Mouse (Mus musculus) kidney, embryonic 15.5 days (tissue): ENCODE results near the gene Ctnnd2. TPM values are rescaled to one million over a fixed set of nuclear protein-coding genes. Genes with fewer than 3 reads are reported as not detected.
A peak's percentile ranks its signal among the peaks of the same experiment; 100 is the strongest.

Experiments
- ATAC-seq: fragments of 200-750 bp; cut with Nextera tagmentation; replicated peaks from 2 replicates; pipeline ENCODE4 v1.8.0; 2017; ENCODE audit warnings: moderate TSS enrichment; ENCODE audit not compliant: low FRiP score
- H3K27ac ChIP-seq: fragments of 300-500 bp; sonication (generic); 2 replicates; pipeline ENCODE4 v1.5.1; 2015; ENCODE audit warnings: mild to moderate bottlenecking, inconsistent platforms
- H3K27me3 ChIP-seq: fragments of 300-500 bp; sonication (generic); 2 replicates; pipeline ENCODE4 v1.6.1; 2015; ENCODE audit warnings: inconsistent platforms
- H3K36me3 ChIP-seq: fragments of 300-500 bp; sonication (generic); 2 replicates; pipeline ENCODE4 v1.6.1; 2015; ENCODE audit warnings: inconsistent platforms
- H3K4me1 ChIP-seq: fragments of 300-500 bp; sonication (generic); 2 replicates; pipeline ENCODE4 v1.6.1; 2015; ENCODE audit warnings: inconsistent platforms
- H3K4me2 ChIP-seq: fragments of 300-500 bp; sonication (generic); 2 replicates; pipeline ENCODE4 v1.6.1; 2015; ENCODE audit warnings: moderate library complexity, mild to moderate bottlenecking, inconsistent platforms
- H3K4me3 ChIP-seq: fragments of 300-500 bp; sonication (generic); replicated peaks from 2 replicates; pipeline ENCODE4 v1.5.1; 2015; ENCODE audit warnings: mild to moderate bottlenecking, inconsistent platforms
- H3K9ac ChIP-seq: fragments of 300-500 bp; sonication (generic); 2 replicates; pipeline ENCODE4 v1.6.1; 2015; ENCODE audit warnings: mild to moderate bottlenecking, inconsistent platforms
- H3K9me3 ChIP-seq: fragments of 300-500 bp; sonication (generic); replicated peaks from 2 replicates; pipeline ENCODE4 v1.6.1; 2016; ENCODE audit warnings: inconsistent platforms
- WGBS: fragments of 180-500 bp; shearing (Covaris S2); methylation state at CpG from one replicate; pipeline ENCODE4 v1.1.7; 2015; ENCODE audit warnings: mixed read lengths; 5-methylcytosine and 5-hydroxymethylcytosine counted together
- polyA plus RNA-seq: library from polyadenylated mRNA; unstranded; fragments of >200 nt; fragmentation: Nextera tagmentation; extraction: Ambion mirVana; gene quantifications from 2 replicates; pipeline ENCODE4 v1.2.1, GENCODE M21; 2015

Ctnnd2 gene
- polyA plus RNA-seq, 1 experiment from 2014 or later = 5.4 TPM

DNA sequence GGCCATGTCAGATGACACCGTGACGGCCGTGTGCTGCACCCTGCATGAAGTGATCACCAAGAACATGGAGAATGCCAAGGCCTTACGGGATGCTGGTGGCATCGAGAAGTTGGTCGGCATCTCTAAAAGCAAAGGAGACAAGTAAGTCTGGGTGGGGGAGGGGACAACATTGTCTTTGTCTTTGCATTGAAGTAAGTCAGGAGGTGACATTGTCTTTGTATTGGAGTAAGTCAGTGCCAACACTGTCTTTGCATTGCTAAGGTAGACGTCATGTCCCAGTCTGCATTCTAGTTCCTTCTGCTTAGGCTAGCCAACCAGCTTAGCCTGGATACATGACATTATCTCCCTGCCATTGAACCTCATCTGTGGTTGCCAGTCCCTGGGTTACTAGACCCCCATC, 794.4 kb downstream of the Ctnnd2 start:
- no peak overlapping the region for H3K4me3 ChIP-seq
- no peak for ATAC-seq
- no peaks in the 10 kb centered on the region for H3K36me3 ChIP-seq
- no peaks in the 10 kb centered on the region for H3K27me3 ChIP-seq
- no peak overlapping the region for H3K4me2 ChIP-seq
- no peak overlapping the region for H3K9ac ChIP-seq
- H3K27ac ChIP-seq = no peak overlapping the region
- WGBS = 96% methylated on average over 7 of the region's 7 CpGs
- no peaks in the 10 kb centered on the region for H3K9me3 ChIP-seq
- 0 out of 2 replicates have a peak, but pooled peaks cover 4% of the 10 kb centered on the region for H3K4me1 ChIP-seq

DNA sequence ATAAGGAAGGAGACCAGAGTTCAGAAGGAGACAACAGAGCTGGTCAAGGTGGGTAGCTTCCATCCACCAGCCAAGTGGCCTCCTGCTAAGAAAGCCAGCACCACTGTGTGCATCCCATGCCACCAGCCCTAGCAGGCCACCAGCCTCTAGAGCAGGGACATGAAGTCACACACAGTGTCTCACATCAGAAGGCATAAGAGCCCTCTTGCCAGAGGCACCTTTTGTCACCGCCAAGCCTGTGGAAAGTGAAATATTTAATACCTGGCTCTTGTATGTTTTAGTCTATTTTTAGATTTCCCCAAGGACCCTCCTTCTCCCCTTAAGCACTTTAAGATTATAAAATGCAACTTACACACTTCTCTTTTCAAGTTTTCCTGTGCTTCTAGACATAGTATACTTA, 802.0 kb downstream of the Ctnnd2 start:
- Histone ChIP-seq H3K27me3 (no peaks in the 10 kb centered on the region), H3K9ac (no peak overlapping the region), H3K4me3 (no peak overlapping the region), H3K9me3 (no peaks in the 10 kb centered on the region), H3K4me1 (no peaks in the 10 kb centered on the region), H3K36me3 (no peaks in the 10 kb centered on the region), H3K27ac (no peak overlapping the region), H3K4me2 (no peak overlapping the region)
- no peak for ATAC-seq
- 82% methylated on average over 1 of the region's 1 CpGs for WGBS

DNA sequence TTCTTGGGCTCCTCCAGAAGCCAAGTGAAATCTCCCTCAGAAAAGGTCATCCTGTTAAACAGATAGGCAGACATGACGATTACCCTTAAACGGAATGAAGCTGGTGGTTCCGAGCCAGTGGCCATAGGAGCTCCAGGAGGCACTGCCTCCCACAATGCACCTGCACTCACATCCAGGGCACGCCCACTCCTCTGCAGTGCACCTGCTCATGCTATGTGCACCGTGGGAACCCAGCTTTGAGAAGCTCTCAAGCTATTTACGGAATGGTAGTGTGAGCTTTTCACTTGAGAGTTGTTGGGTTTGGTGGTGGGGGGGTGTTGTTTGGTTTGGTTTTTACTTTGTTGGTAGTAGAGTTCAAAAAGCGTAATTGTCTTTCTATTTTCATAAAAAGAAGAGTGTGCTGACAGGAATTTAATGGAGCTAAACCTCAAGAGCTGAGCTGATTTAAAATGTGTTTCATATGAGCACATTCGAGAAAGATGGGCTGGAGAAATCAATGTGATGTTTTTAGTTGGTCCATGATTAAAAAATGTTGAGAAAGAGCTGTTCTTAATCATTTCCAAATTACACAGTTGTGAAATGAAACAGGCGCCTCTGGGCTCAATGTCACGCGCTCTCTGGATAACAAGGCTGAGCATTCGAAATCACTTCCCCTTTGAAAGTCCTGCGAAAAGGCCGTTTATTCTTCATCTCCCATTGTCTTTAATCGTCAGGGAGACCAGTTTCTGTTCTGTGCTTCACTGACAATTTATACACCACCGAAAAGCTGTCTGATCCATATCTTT, 802.8 kb downstream of the Ctnnd2 start:
- Histone ChIP-seq H3K4me2 (no peak overlapping the region), H3K9me3 (no peaks in the 10 kb centered on the region), H3K27ac (no peak overlapping the region), H3K4me1 (no peaks in the 10 kb centered on the region), H3K36me3 (no peaks in the 10 kb centered on the region), H3K9ac (no peak overlapping the region), H3K27me3 (no peaks in the 10 kb centered on the region), H3K4me3 (no peak overlapping the region)
- peak; percentile 60; the same call in 1 of the 2 replicates for ATAC-seq
- WGBS = 80% methylated on average over 16 of the region's 16 CpGs

DNA sequence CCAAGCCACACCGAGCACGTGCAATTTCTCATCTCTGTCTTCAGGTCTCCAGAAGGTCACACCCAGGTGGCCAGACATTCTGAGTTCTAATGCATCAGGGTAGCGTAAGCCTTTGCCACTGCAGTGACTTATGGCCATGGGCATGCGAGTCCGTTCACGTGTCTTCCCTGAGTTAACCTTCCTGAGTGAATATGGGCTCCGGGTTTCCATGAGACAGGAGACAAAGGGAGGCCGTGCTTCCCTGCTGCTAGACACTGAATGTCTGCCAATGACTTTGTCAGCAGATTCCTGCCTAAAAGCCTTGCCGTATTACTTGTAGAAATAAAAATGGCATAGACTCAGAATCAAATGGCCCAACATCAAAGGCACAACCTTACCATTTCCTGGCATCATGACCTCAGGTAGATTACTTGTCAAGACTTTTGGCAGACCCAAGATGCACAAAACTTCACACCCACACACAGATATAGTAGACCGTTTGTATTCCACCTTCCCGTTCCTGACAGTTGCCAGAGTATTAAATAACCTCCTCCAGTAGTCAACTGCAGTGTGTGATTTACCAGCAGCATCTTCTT, 804.9 kb downstream of the Ctnnd2 start:
- no peak for ATAC-seq
- H3K4me3 ChIP-seq = no peak overlapping the region

DNA sequence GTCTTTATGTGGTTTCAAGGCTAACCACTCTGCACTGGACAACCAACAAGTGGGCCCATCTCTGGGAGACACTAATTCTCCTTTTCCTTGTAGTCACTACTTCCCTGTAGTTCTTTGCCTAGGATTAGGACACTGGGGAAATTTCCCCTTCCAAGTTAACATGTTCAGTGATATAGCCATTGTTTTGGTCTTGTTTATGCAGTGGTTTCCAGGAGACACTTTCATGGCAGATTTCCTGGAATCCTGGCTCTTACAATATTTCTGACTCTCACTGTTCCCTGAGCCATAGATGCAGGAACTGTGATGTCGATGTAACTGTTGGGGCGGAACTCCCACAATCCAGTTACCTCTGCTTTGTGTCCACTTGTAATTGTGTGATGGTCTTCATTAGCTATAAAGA, 814.5 kb downstream of the Ctnnd2 start:
- no peak overlapping the region for H3K9ac ChIP-seq
- H3K4me2 ChIP-seq = no peak overlapping the region
- ATAC-seq = no peak
- H3K36me3 ChIP-seq = no peaks in the 10 kb centered on the region
- WGBS = 88% methylated on average over 2 of the region's 2 CpGs
- peaks cover 8% of the 10 kb centered on the region for H3K4me1 ChIP-seq
- H3K9me3 ChIP-seq = no peaks in the 10 kb centered on the region
- no peak overlapping the region for H3K4me3 ChIP-seq
- no peaks in the 10 kb centered on the region for H3K27me3 ChIP-seq
- no peak overlapping the region for H3K27ac ChIP-seq

More for the DNA sequence above, 804.9 kb downstream of the Ctnnd2 start:
- H3K27ac ChIP-seq = no peak overlapping the region
- H3K27me3 ChIP-seq = no peaks in the 10 kb centered on the region
- H3K9ac ChIP-seq = no peak overlapping the region
- no peak overlapping the region for H3K4me2 ChIP-seq
- no peaks in the 10 kb centered on the region for H3K9me3 ChIP-seq
- 78% methylated on average over 11 of the region's 11 CpGs for WGBS
- no peaks in the 10 kb centered on the region for H3K4me1 ChIP-seq
- H3K36me3 ChIP-seq = no peaks in the 10 kb centered on the region

DNA sequence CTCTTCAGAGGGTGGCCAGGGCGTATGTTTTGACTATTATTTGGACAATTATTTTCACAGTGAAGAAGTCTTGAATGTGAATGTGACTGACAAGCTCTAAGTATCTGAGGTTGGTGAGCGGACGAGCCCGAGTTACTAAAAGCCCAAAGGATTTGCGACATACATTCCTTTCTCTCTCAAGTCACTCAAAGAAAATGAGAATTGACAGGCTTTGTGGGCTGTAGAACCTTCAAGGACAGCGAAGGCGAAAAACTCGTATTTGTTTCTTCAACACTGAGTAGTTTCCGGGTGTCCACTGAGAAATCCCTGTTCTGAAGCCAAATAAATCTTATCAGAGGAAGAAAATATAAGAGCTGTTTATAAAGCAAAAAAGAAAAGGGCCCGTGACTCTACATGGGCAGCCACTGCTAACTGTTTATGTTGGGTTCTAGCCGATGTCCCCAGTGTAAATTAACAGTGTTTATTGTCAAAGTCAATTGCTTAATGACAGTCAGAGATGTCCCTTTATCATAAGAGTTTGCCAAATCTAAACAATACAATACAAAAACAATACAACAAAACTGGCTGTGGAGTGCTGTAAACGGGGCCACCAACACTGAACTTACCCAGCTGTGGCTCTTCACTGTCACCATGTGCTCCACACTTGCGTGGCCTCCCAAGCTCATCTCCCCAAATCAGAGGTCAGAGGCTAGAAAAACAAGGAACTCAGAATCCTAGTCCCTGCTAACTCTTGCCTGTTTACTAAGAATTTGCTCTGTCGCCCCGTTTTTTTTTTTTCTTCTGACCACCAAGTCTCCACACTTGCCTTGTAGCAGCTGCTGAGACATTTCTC, 818.2 kb downstream of the Ctnnd2 start:
- 0 out of 2 replicates have a peak overlapping the region, but pooled peaks have one; percentile 9 for H3K4me2 ChIP-seq
- peaks cover 8% of the 10 kb centered on the region for H3K4me1 ChIP-seq
- H3K9me3 ChIP-seq = no peaks in the 10 kb centered on the region
- H3K36me3 ChIP-seq = no peaks in the 10 kb centered on the region
- H3K27ac ChIP-seq = no peak overlapping the region
- no peaks in the 10 kb centered on the region for H3K27me3 ChIP-seq
- H3K9ac ChIP-seq = no peak overlapping the region
- WGBS = 37% methylated on average over 15 of the region's 15 CpGs
- ATAC-seq = peak; percentile 80; the same call in 1 of the 2 replicates
- no peak overlapping the region for H3K4me3 ChIP-seq

DNA sequence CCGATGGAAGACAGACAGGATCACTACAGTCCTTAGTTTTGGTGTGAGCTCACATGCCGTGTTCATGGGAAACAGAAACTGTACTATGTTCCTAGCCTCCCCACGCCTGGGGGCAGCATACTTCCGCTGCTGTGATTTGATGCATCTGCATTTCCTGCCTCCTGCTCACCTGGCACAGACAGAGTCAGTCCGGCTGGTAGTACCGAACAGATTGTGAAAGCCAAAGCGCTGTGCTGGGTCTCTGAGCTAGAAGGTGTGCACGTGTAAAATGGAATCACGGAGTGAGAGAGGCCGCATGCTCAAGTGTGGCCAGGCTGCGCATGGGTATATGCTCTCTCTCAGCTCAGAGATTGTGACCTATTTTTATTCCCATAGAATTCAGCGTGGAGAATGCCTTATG, 820.0 kb downstream of the Ctnnd2 start:
- WGBS = 85% methylated on average over 12 of the region's 12 CpGs
- no peak for ATAC-seq
- Histone ChIP-seq H3K9ac (no peak overlapping the region), H3K4me3 (no peak overlapping the region), H3K9me3 (no peaks in the 10 kb centered on the region), H3K4me2 (no peak overlapping the region), H3K27me3 (no peaks in the 10 kb centered on the region), H3K4me1 (peaks cover 8% of the 10 kb centered on the region), H3K36me3 (no peaks in the 10 kb centered on the region), H3K27ac (no peak overlapping the region)

DNA sequence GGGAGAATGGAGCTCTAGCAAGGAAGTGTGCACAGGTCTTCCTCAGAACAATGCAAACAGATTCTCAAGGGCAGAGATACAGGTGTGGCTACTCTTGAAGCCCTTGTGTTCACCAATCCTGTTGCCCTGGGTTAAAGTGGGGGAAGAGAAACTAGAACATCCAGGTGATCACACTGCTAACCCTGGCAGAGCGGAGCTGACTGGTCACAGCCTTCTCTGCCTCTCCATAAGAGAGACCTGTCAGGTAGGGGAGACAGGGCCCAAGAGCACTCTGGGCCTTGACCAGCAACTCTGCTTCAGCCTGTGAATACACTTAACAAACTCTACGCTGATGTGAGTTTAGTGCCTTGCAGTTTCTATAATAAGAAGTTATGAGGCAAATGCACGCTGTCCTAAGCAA, 820.5 kb downstream of the Ctnnd2 start:
- Histone ChIP-seq H3K36me3 (no peaks in the 10 kb centered on the region), H3K27me3 (no peaks in the 10 kb centered on the region), H3K9me3 (no peaks in the 10 kb centered on the region), H3K4me3 (no peak overlapping the region), H3K27ac (no peak overlapping the region), H3K4me2 (no peak overlapping the region), H3K4me1 (peaks cover 8% of the 10 kb centered on the region), H3K9ac (no peak overlapping the region)
- WGBS = 85% methylated on average over 3 of the region's 3 CpGs
- ATAC-seq = no peak

DNA sequence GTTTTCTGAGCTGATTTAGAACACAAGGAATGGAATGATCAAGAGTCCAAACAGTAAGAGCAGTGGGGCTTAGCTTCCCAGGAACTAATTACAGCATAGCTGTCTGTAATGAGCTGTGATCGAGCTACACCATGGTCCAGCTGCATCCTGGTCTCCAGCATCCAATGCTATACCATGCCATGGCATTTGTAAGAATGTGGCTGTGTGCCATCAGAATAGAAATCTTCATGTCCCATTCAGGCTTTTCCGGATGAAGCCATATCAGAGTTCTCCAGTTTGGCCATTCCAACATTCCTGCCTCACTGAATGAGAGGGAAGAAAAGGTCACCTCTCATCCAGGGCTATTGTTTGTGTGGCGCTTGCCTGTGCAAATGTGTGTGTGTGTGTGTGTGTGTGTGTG, 823.0 kb downstream of the Ctnnd2 start:
- Histone ChIP-seq H3K4me2 (no peak overlapping the region), H3K4me3 (no peak overlapping the region), H3K9ac (no peak overlapping the region), H3K4me1 (peaks cover 8% of the 10 kb centered on the region), H3K27me3 (no peaks in the 10 kb centered on the region), H3K9me3 (no peaks in the 10 kb centered on the region), H3K36me3 (no peaks in the 10 kb centered on the region), H3K27ac (no peak overlapping the region)
- WGBS = 86% methylated on average over 3 of the region's 3 CpGs
- ATAC-seq = no peak

DNA sequence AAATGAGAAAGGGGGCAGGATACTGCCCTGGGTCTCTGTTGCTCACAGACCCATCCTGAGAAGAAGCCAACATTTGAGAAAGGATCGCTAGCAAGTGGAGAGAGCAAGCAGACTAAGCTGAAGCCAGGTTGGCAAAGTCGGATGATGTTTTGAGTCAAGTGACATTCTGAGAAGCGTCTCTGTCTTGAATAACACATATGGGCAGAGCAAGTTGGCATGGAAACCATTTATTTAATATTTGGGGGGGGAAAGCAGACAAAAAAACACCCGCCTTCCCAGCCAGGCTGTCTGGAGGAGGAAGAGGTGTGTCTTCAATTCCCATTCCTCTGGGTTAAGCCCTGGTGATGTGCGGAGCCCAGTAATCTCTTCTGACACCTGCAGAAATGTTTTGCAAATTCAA, 832.1 kb downstream of the Ctnnd2 start:
- Histone ChIP-seq H3K27ac (no peak overlapping the region), H3K4me1 (peaks cover 6% of the 10 kb centered on the region; the same call in 1 of the 2 replicates), H3K27me3 (no peaks in the 10 kb centered on the region), H3K4me2 (no peak overlapping the region), H3K9ac (no peak overlapping the region), H3K36me3 (no peaks in the 10 kb centered on the region), H3K4me3 (no peak overlapping the region), H3K9me3 (no peaks in the 10 kb centered on the region)
- WGBS = 93% methylated on average over 5 of the region's 5 CpGs
- no peak for ATAC-seq

DNA sequence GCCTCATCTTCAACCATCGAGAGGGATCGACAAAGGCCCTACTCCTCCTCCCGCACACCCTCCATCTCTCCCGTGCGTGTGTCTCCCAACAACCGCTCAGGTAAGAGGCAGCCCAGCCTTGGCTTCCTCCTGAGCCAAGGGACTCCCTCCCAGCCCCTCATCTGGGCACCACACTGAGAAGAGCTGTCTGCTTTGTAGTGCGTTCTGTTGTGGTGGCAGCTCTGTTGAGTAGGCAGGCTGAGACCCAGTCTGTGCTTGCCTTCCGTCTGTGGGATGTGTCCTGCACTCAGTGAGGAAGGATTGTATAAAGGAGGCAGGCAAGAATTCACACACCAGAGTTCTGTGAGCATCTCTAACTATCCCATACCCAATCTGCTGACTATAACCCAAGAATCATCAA, 832.6 kb downstream of the Ctnnd2 start:
- no peaks in the 10 kb centered on the region for H3K36me3 ChIP-seq
- no peak for ATAC-seq
- no peaks in the 10 kb centered on the region for H3K9me3 ChIP-seq
- H3K4me3 ChIP-seq = no peak overlapping the region
- no peaks in the 10 kb centered on the region for H3K27me3 ChIP-seq
- 85% methylated on average over 8 of the region's 8 CpGs for whole genome bisulfite sequencing
- no peak overlapping the region for H3K4me2 ChIP-seq
- H3K4me1 ChIP-seq = peaks cover 6% of the 10 kb centered on the region; the same call in 1 of the 2 replicates
- H3K27ac ChIP-seq = no peak overlapping the region
- no peak overlapping the region for H3K9ac ChIP-seq
